Mouse (Mus musculus) sigmoid colon, adult 10 weeks (tissue): ENCODE data around the gene Sox10. TPM values are rescaled to one million over a fixed set of nuclear protein-coding genes. Genes with fewer than 3 reads are reported as not detected.

ENCODE experiments used
- polyA plus RNA-seq: library from polyadenylated mRNA; stranded (reverse); fragments of 350-450 nt; fragmentation: Illumina TruSeq; extraction: RNeasy Lipid Tissue Mini Kit (QIAGEN cat#74804); gene quantifications from one replicate; pipeline ENCODE4 v1.2.3, GENCODE M21; 2014; ENCODE audit warnings: low read depth, low replicate concordance

The Sox10 gene
- polyA plus RNA-seq, result 0.16 TPM

GRCm38 (mm10) chr15:79165140-79165539, at the start of gene Sox10:
Sox10 (minus strand) TSS chr15:79165240.

GRCm38 (mm10) chr15:79140866-79141565, 24.0 kb downstream of the Sox10 start, which contains the start of the genes Polr2f and 1700088E04Rik:
Polr2f (plus strand) TSS chr15:79141009.
1700088E04Rik (minus strand) TSS chr15:79141253.

GRCm38 (mm10) chr15:79108421-79109320, 56.4 kb downstream of the Sox10 start, which contains the start of gene Micall1:
Micall1 (plus strand) TSS chr15:79108898.

Other genes with a start within 250 kb of the Sox10 start
- gene Lgals1, start 238.5 kb downstream of the Sox10 start, polyA plus RNA-seq, result 2.7 TPM
- gene Nol12, start 230.3 kb downstream of the Sox10 start, polyA plus RNA-seq, result 1.6 TPM
- gene Triobp, start 217.5 kb downstream of the Sox10 start, polyA plus RNA-seq, result 2.2 TPM
- gene H1f0, start 136.8 kb downstream of the Sox10 start, polyA plus RNA-seq, result 206 TPM
- gene Galr3, start 123.4 kb downstream of the Sox10 start, polyA plus RNA-seq, result not detected
- gene Ankrd54, start 102.3 kb downstream of the Sox10 start, polyA plus RNA-seq, result 1.5 TPM
- 76.2 TPM for gene Eif3l, start 90.1 kb downstream of the Sox10 start, polyA plus RNA-seq
- gene Micall1, start 56.3 kb downstream of the Sox10 start, polyA plus RNA-seq, result 9.1 TPM
- gene Polr2f, start 24.2 kb downstream of the Sox10 start, polyA plus RNA-seq, result not detected
- 0.38 TPM for gene 1700088E04Rik, start 24.0 kb downstream of the Sox10 start, polyA plus RNA-seq
- 24.6 TPM for gene Pick1, start 63.9 kb upstream of the Sox10 start, polyA plus RNA-seq
- gene Gm49486, start 64.2 kb upstream of the Sox10 start, polyA plus RNA-seq, result 1.3 TPM
- gene Slc16a8, start 89.5 kb upstream of the Sox10 start, polyA plus RNA-seq, result not detected
- 7.9 TPM for gene Baiap2l2, start 120.3 kb upstream of the Sox10 start, polyA plus RNA-seq
- gene Pla2g6, start 163.2 kb upstream of the Sox10 start, polyA plus RNA-seq, result not detected
- gene Maff, start 181.4 kb upstream of the Sox10 start, polyA plus RNA-seq, result 3.6 TPM
- 8.4 TPM for gene Tmem184b, start 238.3 kb upstream of the Sox10 start, polyA plus RNA-seq